Mouse (Mus musculus): Measurements from ENCODE around the gene Tbc1d23.

GRCm38 (mm10) chr16:57163694-57164093, 67.6 kb downstream of the Tbc1d23 start:
- TF ChIP-seq CTCF (IDR thresholded peaks at IDR 0.05; ENCODE audit: low read depth): no peak
- no peak for TF ChIP-seq EP300 (IDR thresholded peaks at IDR 0.05; ENCODE audit: low read depth)

Data from liver, embryonic 14.5 days (tissue).